Mouse (Mus musculus): ENCODE measurements at regions not wholly inside any gene's neighbourhood (a gene's known extent, or its start where the extent isn't known, plus 50 kb on each side); places are given as distances from the start of the nearest gene placed in this dataset.

DNA sequence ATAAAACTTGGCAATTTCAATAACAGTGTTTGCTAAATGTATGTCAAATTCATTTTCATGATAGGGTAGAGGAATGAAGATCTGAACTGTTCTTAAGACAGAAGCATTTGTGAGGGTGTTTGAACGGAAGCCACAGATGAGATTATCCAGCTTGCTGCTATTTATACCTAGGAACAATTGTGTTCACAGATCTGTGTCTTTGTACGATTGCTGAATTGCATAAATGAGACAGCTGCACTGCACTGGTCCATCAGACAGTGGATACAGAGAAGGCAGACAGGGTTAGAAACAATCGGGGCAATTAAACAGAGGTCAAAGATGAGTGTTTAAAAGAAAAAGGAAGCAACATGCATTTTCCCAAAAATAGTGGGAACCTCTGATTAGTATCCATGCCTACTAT lies 786.6 kb upstream of the Chrm3 start:
- no peak overlapping the region for H3K27ac ChIP-seq (ENCODE audit: insufficient read depth, low read depth)
- H3K4me2 ChIP-seq (ENCODE audit: insufficient read depth, low read depth, poor library complexity, severe bottlenecking), result no peak overlapping the region
- no peaks in the 10 kb centered on the region for H3K79me2 ChIP-seq (replicated peaks; ENCODE audit: control insufficient read depth, extremely low read depth, insufficient read depth, poor library complexity, severe bottlenecking)
- H3K27me3 ChIP-seq (replicated peaks), result no peaks in the 10 kb centered on the region
- DNase-seq (ENCODE audit: extremely low read depth), result no peak
- in situ Hi-C loops (cut with MboI; ENCODE audit: low pct_ligation_motif_present, low pct_unique_long_range_greater_than_20kb, low sequenced_read_pairs) (no loop called here), dilution Hi-C loops (cut with MboI; ENCODE audit: extremely low pct_ligation_motif_present, extremely low pct_unique_long_range_greater_than_20kb, low sequenced_read_pairs) (no loop called here)
- H3K9ac ChIP-seq (ENCODE audit: insufficient read depth, low read depth), result no peak overlapping the region
- no peaks in the 10 kb centered on the region for H3K4me1 ChIP-seq (ENCODE audit: control insufficient read depth in 1 of 2, insufficient read depth in 2 of 2)
- TF ChIP-seq CTCF (conservative IDR thresholded peaks at IDR 0.05 in 1 of 2, IDR thresholded peaks at IDR 0.05 in 1 of 2; ENCODE audit: low read depth in 2 of 2, low read length in 2 of 2), result no peak
- TF ChIP-seq ELF1 (IDR thresholded peaks at IDR 0.05; ENCODE audit: low read depth, low read length), result no peak
- no peak for TF ChIP-seq MXI1 (IDR thresholded peaks at IDR 0.05; ENCODE audit: low read depth, low read length)
- TF ChIP-seq POLR2A (IDR thresholded peaks at IDR 0.05; ENCODE audit: low read depth, low read length), result no peak
- TF ChIP-seq NELFE (IDR thresholded peaks at IDR 0.05; ENCODE audit: low read depth, low read length), result no peak
- TF ChIP-seq ZC3H11A (IDR thresholded peaks at IDR 0.05; ENCODE audit: low read depth, low read length), result no peak
- TF ChIP-seq MEF2A (IDR thresholded peaks at IDR 0.05; ENCODE audit: borderline replicate concordance, low read depth, low read length), result no peak
- no peak for TF ChIP-seq GABPA (IDR thresholded peaks at IDR 0.05; ENCODE audit: insufficient replicate concordance, low read depth, low read length)
- no peak for TF ChIP-seq NRF1 (IDR thresholded peaks at IDR 0.05; ENCODE audit: low read depth, low read length)
- no peak for TF ChIP-seq KAT2A (IDR thresholded peaks at IDR 0.05; ENCODE audit: insufficient replicate concordance, low read length)
- no peak for TF ChIP-seq MAZ (IDR thresholded peaks at IDR 0.05; ENCODE audit: low read depth, low read length)
- H3K36me3 ChIP-seq (replicated peaks in 1 of 2; ENCODE audit: control insufficient read depth in 1 of 2, insufficient read depth in 1 of 2, low read length in 1 of 2), result no peaks in the 10 kb centered on the region
- H3K4me3 ChIP-seq (replicated peaks in 1 of 3; ENCODE audit: low read depth in 2 of 3, low read length in 2 of 3, poor library complexity in 1 of 3), result no peak overlapping the region
- no peaks in the 10 kb centered on the region for H3K9me3 ChIP-seq (replicated peaks; ENCODE audit: low read length)

DNA sequence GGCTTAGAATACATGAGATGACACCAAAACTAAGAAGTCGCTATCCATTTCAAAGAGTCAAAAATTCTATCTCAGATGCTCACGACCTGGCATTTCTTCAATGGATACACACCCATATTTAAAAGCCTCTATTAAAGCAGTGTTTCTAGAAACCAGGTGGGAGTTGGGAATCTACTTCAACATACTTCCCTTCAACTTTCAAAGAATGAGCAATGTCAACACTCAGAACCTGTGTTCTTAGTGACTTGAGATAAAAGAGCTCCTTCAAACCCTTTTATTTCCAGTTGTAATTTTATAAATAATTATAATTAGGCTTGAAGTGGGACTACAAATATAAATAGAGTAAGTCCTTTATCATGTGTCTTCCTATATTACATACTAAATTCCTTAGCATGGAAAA lies 747.0 kb upstream of the Chrm3 start:
- H3K9me3 ChIP-seq (replicated peaks; ENCODE audit: low read length), result no peaks in the 10 kb centered on the region
- dilution Hi-C loops (cut with MboI; ENCODE audit: extremely low pct_ligation_motif_present, extremely low pct_unique_long_range_greater_than_20kb, low sequenced_read_pairs), result no loop called here
- no peaks in the 10 kb centered on the region for H3K4me1 ChIP-seq (ENCODE audit: control insufficient read depth in 1 of 2, insufficient read depth in 2 of 2)
- H3K79me2 ChIP-seq (replicated peaks; ENCODE audit: control insufficient read depth, extremely low read depth, insufficient read depth, poor library complexity, severe bottlenecking), result no peaks in the 10 kb centered on the region
- H3K27me3 ChIP-seq (replicated peaks), result no peaks in the 10 kb centered on the region
- H3K4me2 ChIP-seq (ENCODE audit: insufficient read depth, low read depth, poor library complexity, severe bottlenecking), result no peak overlapping the region
- in situ Hi-C loops (cut with MboI; ENCODE audit: low pct_ligation_motif_present, low pct_unique_long_range_greater_than_20kb, low sequenced_read_pairs), result no loop called here
- no peak overlapping the region for H3K9ac ChIP-seq (ENCODE audit: insufficient read depth, low read depth)
- no peak for TF ChIP-seq E2F4 (IDR thresholded peaks at IDR 0.05; ENCODE audit: insufficient replicate concordance, low read depth, low read length)
- DNase-seq (ENCODE audit: extremely low read depth), result no peak
- H3K27ac ChIP-seq (ENCODE audit: insufficient read depth, low read depth), result no peak overlapping the region
- no peaks in the 10 kb centered on the region for H3K36me3 ChIP-seq (replicated peaks in 1 of 2; ENCODE audit: control insufficient read depth in 1 of 2, insufficient read depth in 1 of 2, low read length in 1 of 2)
- no peak overlapping the region for H3K4me3 ChIP-seq (replicated peaks in 1 of 3; ENCODE audit: low read depth in 2 of 3, low read length in 2 of 3, poor library complexity in 1 of 3)

DNA sequence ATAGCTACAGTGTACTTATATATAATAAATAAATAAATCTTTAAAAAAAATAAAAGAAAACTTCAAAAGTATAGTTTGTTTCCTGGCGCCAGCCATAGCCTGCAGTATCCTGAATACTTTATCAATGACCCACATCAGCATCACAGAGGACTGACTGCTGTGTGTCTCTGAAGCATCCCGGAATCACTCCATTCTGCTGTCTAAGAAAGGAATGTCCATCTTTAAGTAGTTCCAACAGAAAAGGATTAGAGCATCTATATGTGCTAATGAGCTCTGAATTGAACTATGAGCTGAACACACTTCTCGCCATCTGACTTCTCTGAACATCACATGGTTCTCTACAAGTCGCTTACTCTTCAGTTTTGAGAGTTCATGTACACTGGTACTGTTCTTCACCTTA lies 745.8 kb upstream of the Chrm3 start:
- Histone ChIP-seq H3K4me2 (ENCODE audit: insufficient read depth, low read depth, poor library complexity, severe bottlenecking) (no peak overlapping the region), H3K79me2 (replicated peaks; ENCODE audit: control insufficient read depth, extremely low read depth, insufficient read depth, poor library complexity, severe bottlenecking) (no peaks in the 10 kb centered on the region), H3K27me3 (replicated peaks) (no peaks in the 10 kb centered on the region), H3K27ac (ENCODE audit: insufficient read depth, low read depth) (no peak overlapping the region), H3K4me3 (replicated peaks in 1 of 3; ENCODE audit: low read depth in 2 of 3, low read length in 2 of 3, poor library complexity in 1 of 3) (no peak overlapping the region), H3K4me1 (ENCODE audit: control insufficient read depth in 1 of 2, insufficient read depth in 2 of 2) (no peaks in the 10 kb centered on the region), H3K36me3 (replicated peaks in 1 of 2; ENCODE audit: control insufficient read depth in 1 of 2, insufficient read depth in 1 of 2, low read length in 1 of 2) (no peaks in the 10 kb centered on the region), H3K9me3 (replicated peaks; ENCODE audit: low read length) (no peaks in the 10 kb centered on the region), H3K9ac (ENCODE audit: insufficient read depth, low read depth) (no peak overlapping the region)
- DNase-seq (ENCODE audit: extremely low read depth), result no peak
- dilution Hi-C loops (cut with MboI; ENCODE audit: extremely low pct_ligation_motif_present, extremely low pct_unique_long_range_greater_than_20kb, low sequenced_read_pairs), result no loop called here
- TF ChIP-seq HCFC1 (IDR thresholded peaks at IDR 0.05; ENCODE audit: low read depth, low read length), result no peak
- TF ChIP-seq TBP (conservative IDR thresholded peaks at IDR 0.05; ENCODE audit: low read depth, low read length), result no peak
- in situ Hi-C loops (cut with MboI; ENCODE audit: low pct_ligation_motif_present, low pct_unique_long_range_greater_than_20kb, low sequenced_read_pairs), result no loop called here
